Mouse (Mus musculus) fibroblast of lung, adult 2 months (primary cell): Measurements from ENCODE around the gene Syn3.

Experiments used
- DNase-seq: peaks from one replicate; pipeline ENCODE4 v3.0.0-alpha.2; 2011; ENCODE audit warnings: low read depth

Gene Syn3

GRCm38 (mm10) chr10:86093109-86094035, 405.3 kb downstream of the Syn3 start:
- DNase-seq = no peak

GRCm38 (mm10) chr10:86091919-86092318, 406.8 kb downstream of the Syn3 start:
- DNase-seq = no peak

GRCm38 (mm10) chr10:86079921-86080320, 418.8 kb downstream of the Syn3 start:
- no peak for DNase-seq

GRCm38 (mm10) chr10:86078761-86079160, 419.9 kb downstream of the Syn3 start:
- no peak for DNase-seq

GRCm38 (mm10) chr10:86077272-86077671, 421.4 kb downstream of the Syn3 start:
- no peak for DNase-seq

GRCm38 (mm10) chr10:86074971-86075711, 423.6 kb downstream of the Syn3 start:
- no peak for DNase-seq

- DNase-seq = no peak
These were observed 424.6 kb downstream of the Syn3 start for GRCm38 (mm10) chr10:86074134-86074533.

- DNase-seq = no peak
These were observed 427.9 kb downstream of the Syn3 start for GRCm38 (mm10) chr10:86070751-86071150.

- no peak for DNase-seq
These were observed 429.4 kb downstream of the Syn3 start for GRCm38 (mm10) chr10:86069341-86069740.

- DNase-seq = no peak
These were observed 430.8 kb downstream of the Syn3 start for GRCm38 (mm10) chr10:86067911-86068310.

- no peak for DNase-seq
These were observed 432.0 kb downstream of the Syn3 start for GRCm38 (mm10) chr10:86066651-86067050.

- no peak for DNase-seq
These were observed 433.0 kb downstream of the Syn3 start for GRCm38 (mm10) chr10:86065661-86066060.

- DNase-seq = peak; percentile 75
These were observed 433.8 kb downstream of the Syn3 start for GRCm38 (mm10) chr10:86064937-86065336.

- DNase-seq = no peak
These were observed 435.7 kb downstream of the Syn3 start for GRCm38 (mm10) chr10:86063018-86063384.

GRCm38 (mm10) chr10:86062261-86063017, 436.3 kb downstream of the Syn3 start:
- DNase-seq = no peak

GRCm38 (mm10) chr10:86060267-86060666, 438.4 kb downstream of the Syn3 start:
- DNase-seq = no peak

GRCm38 (mm10) chr10:86057712-86058111, 441.0 kb downstream of the Syn3 start:
- no peak for DNase-seq

GRCm38 (mm10) chr10:86057286-86057685, 441.4 kb downstream of the Syn3 start:
- DNase-seq = no peak

- no peak for DNase-seq
These were observed 442.3 kb downstream of the Syn3 start for GRCm38 (mm10) chr10:86056297-86056903.

GRCm38 (mm10) chr10:86052818-86053522, 445.7 kb downstream of the Syn3 start:
- no peak for DNase-seq

- DNase-seq = no peak
These were observed 448.2 kb downstream of the Syn3 start for GRCm38 (mm10) chr10:86050522-86050921.
